Mouse (Mus musculus) adrenal gland (tissue): ENCODE results near the gene Klhl33.
"Not testable (repeated sequence)": the region's sequence is repeated elsewhere in the genome, so short reads cannot be mapped to it uniquely, and the experiment has no call there.

Source experiments
- intact Hi-C: fragments of 180-260 bp; cut with DNase I; formaldehyde crosslinking; loops from one replicate; pipeline ENCODE4 v1.15.1; 2025

The Klhl33 gene

DNA sequence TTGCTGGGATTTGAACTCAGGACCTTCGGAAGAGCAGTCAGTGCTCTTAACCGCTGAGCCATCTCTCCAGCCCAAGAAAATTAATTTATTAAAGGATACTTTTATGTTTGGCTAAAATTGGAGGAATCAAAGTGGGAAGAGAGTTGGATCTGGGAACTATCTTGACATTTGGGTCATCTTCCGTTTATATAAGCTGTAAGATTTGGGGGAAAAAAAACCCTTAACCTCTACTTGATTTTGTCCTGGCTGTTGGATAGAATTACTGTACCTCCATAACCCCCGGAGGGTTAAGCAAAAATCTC is 7.5 kb upstream of the Klhl33 start:
- intact Hi-C loops, result no loop called here

DNA sequence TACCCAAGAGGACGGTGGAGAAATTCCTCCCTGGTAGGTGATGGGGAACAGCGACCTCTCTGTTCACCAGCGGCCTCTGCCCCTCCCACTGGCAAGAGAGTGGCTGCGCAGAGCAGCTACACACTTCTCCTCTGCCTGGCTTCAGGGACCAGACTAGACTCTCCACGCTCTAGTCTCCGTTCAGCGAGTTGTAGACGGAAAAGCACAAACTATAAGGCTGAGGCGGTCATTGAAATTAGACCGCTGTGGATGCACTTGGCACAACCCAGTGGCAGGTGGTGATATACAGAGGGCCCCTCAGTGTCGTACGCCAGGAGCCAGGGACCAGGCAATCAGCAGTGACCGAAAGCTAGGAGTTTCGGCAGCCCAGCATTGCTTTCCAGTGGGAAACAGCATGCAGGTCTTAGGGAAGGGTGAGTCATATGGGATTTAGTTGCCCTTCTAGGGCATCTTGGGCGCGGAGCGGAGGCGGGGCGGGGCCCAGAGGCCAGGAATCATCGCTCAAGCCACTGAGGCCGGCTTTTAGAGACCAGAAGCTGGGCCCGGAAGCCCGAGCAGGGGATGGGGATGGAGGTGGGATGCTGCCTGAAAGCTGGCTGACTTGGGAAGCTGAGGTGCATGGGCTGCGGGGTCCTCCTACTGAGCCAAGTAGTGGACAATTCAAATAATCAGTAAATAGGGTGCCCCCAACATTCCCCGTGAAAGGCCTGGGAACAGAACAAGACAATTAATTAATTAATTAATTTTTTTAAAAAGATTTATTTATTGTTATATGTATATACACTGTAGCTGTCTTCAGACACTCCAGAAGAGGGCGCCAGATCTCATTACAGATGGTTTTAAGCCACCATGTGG is 6.9 kb upstream of the Klhl33 start:
- intact Hi-C loops, result no loop called here

DNA sequence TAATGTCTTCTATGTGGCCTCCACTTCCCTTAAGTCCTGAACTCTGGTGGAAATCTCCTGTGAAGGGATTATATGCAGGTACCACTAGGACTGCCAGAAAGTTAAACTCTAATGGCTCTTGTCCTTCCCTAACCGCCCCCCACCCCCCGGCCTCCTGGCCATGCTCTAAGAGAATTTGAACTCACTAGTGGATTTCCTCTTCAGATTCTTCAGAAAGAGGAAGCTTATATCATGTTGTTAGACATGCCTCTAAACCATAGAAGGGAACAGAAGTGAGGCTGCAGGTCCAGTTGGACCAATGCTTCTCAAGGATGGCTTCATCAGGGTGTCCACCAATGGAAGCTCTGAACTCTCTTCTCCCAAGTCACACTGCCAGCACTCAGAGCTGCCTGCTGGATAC is 685 bp upstream of the Klhl33 start:
- intact Hi-C loops, result not testable (repeated sequence)

DNA sequence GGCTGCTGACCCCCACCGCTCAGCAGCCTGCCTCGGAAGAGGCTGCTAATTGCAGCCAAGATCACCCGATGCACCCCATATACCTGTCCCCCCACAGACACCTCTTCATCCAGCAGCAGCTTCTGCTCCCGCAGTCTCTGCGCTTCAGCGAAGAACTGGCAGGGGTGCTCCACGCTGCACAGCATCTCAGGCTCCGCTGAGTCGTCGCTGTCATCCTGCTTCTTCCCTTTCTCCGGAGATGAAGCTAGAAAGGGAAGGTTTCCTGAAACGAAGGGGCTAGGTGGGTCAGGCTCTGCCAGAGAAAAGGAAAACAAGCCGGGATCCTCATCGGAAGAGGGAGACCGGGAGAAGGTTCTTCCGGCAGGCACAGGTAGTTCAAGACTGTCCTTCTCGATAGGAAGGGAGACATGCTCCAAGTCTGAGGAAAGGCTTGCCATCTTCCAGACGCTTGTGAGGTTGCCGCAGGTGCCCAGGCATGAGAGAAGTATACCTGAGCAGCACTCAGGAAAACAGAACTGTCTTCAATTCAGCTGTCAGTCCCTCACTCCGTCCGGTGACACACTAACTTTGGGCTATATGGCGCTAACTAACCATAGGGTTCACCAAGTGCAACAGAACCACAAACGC is 447 bp downstream of the Klhl33 start:
- intact Hi-C loops, result no loop called here

DNA sequence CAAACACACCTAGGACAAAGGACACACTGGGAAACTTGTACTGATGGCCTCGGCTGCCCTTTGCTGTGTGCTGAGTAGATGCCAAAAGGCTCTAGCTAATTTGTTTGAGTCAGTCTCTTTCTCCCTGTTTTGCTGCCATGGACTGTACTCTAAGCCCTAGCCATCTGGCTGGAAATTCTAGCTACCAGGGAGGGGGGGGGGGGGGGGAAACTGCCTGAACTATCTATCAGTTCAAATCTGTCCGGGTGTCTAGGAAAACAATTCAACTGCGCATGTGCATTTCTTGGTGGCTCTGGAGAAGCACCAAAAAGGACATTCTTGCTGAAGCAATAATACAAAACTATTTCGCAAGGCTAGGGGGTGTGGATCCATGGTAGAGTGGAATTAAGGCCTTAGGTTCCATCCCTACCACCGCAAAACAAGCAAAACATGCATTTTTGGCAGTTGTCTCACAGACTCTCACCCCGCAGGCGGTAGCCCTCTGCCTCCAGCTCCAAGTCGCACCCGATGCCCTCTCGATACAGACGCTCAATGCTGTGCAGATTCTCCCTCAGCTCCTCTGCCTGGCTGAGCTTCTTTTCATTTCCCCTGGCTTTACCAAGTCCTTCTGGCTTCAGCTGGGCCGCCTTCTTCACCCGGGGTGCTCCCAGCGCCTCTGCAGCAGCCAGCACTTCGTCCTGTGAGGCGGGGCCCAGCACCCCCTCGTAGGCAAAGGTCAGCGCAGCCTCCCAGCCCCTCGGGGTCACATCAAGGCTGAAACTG is 1.1 kb downstream of the Klhl33 start:
- intact Hi-C loops, result no loop called here

DNA sequence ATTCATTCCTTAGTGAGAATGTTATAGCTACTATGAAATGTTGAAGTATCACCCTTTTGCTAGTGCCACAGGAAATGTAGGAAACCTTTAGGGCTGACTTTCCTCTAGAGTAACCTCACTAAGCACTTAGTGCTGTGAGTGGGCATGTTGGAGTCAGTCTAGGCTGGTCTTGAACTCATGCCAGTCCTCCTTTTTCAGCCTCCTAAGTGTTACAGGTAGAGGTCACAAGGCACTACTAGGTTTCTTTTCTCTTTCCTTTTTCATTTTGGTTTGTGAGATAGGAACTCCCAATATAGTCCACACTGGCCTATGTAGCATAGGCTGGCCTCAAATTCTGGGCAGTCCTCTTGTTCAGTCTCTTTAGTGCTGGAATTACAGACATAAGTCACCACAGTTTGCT is 1.9 kb downstream of the Klhl33 start:
- intact Hi-C loops, result no loop called here

DNA sequence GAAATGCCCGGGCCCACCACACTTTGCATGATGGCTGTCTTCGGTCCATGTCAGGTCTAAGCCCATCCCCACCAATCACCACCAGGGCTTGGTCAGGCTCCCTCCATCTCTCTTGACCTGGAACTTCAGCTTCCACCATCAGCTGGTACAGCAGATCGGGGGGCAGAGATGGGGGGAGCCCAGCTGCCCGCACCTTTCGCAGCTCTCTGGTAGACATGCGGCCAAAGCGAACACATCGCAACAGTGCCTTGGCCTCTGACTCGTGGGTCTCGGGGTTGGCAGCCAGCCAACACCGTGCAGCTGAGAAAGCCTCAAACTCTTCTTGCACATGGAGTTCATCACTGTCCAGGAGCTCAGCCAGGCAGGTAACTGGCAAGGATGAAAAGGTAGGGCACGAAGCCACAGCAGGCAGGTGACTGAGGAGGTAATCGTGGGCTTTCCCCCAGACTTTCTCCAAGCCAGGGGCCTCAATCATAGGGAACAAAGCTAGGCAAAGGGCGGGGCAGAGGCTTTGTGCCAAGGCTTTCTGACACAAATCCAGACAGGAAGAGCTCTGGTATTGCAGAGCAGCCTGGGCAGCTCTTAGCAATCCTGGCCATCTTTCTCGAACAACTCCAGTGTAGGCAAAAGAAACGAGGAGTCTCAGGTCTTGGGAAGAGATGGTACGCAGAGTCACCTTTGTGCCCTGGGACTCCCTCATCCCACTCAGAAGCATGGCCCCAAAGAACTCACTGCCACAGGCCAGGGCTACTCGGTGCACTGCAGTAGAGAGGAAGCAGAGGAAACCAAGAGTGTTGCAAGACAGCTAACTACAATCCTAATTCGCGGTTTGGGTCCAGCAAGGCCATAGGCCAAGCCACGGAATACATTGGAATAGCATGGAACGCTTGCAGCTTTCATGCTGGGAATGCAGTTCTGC is 4.5 kb downstream of the Klhl33 start:
- intact Hi-C loops, result no loop called here

DNA sequence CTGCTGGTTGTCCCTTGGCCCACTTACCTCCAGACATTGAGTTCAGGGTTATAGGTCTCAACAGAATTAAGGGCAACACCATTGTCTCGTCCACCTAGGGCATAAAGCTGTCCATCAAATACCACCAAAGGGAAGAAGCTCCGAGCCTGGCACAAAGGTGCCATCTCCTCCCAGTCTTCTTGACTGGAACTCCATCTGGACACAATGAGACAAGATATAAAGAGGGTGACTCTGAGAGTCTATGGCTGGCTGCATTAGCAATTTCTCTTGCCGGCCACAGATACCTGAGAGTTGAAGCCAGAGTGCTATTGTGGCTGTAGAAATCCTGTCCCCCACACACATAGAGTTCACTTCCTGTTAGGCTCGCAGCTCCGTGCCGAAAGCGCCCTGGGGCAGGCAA is 5.2 kb downstream of the Klhl33 start:
- intact Hi-C loops, result no loop called here

DNA sequence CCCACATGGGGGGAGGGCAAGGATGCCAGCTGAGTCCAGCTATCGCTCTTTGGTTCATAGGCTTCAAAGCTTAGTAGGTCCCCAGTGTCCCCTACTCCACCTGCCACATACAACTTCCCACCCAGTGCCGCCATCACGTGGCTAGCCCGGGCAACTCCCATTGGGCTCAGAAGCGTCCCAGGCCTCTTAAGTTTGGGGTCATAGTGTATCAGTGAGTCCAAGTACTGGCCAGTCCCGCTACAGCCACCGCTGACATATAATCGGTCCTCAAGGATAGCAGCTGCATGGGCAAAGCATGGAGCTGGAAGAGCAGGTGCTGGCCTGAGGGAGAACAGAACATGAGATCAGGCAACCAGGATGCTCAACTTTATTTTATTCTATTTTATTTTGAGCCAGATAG is 5.7 kb downstream of the Klhl33 start:
- intact Hi-C loops, result no loop called here

DNA sequence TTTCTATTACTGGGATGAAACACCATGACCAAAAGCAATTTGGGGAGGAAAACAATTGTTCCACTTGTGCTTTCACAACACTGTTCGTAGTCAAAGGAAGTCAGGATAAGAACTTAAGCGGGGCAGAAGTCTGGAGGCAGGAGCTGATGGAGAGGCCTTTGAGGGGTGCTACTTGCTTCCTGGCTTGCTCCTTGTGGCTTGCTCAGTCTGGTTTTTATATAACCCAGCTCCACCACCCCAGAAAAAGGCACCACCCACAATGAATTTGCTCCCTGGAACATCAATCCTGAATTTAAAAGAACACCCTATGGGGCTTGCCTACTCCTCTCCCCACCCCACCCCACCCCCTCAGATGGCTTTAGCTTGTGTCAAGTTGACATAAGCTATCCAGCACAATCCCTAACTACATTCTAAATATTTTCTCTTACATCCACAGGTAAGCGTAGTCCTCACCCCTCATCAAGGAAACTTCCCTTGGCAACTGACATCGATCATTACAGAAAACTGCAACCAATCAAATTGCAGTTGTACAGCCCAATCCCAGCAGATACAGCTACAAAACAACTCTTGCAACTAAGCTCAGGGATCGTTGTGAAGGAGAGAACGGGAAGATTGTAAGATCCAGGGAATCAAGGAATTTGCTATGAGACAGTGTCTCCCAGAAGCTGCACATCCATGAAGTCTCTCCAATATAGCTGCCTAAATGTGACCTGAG is 20.9 kb downstream of the Klhl33 start:
- intact Hi-C loops, result no loop called here

DNA sequence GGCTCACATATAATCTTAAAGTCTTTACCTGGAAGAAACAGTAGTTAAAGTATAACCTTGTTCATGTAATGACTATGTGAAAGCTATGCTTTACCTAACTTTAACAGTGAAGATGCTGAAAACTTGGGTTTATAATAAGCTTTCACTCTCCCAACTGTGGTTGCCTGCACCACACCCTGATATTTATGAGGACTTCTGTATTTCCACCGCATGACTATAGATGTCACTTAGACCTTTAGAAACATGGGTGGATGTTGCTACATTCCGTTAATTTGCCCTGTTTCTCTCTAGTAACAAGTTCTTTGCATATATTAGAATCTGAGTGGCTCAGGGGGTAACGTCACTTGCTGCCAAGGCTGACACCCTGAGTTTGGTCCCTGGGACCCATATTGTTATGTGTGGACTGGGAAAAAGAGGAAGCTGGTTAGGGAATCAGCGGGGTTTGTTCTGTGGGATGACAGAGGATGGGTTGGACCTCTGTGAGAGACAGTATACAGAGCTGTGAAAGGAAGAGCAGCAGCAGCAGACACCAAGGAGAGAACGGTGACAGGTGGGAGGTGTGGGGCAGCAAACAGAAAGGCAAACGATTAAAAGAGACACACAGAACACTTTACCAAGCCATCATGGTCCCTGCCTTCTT is 21.6 kb downstream of the Klhl33 start:
- intact Hi-C loops, result no loop called here

DNA sequence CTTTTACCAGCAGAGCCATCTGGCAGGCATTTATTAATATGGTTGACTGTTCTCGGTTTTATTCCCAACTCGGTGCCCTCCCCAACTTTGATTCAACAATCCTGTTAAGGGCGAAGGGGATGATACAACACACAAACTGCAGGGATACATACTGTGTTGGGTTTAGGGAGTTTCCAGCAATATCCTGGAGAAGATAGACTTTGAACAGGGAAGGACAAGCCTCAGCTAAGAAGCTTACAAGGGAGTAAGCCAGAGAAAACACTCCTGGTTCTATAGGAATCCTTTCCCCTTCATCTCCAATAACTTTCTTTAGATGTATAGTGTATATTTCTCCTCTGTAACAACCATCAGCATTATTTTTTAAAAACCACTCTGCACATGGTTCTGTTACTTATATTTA is 22.1 kb downstream of the Klhl33 start:
- intact Hi-C loops, result no loop called here

DNA sequence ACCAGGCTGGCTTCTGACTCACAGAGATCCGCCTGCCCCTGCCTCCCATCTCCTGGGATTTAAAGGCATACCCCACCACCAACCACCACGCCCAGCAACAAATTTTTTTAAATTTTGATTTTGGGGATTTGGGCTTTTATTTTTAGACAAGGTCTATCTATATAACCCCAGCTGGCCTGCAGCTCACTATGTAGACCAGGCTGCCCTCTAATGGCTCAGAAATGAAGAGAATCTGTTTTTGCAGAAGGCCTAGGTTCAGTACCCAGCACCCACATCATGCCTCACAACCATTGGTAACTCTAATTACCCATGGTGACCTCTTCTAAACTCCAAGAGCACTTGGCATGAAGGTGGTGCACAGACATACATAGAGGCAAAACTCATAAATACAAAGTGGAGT is 26.0 kb downstream of the Klhl33 start:
- intact Hi-C loops, result loop anchor here (5.0 kb wide), 1 partner anchor 61 kb away; the partner anchor contains the start of genes Pip4p1 and Pnp

DNA sequence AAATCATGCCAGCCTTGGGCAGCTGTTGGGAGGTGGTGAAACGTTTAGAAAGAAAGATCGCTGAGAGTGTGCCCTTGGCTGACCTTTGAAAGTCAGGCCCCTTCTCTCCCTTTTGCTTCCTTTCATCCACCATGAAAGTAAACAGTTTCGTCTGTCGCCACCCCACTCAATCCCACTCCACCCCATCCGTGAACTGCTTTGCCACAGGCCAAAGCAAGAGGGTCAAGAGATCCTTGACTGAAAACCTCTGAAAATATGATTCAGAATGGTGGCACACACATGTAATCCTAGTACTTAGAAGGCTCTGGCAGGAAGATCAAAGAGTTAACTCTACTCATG is 26.5 kb downstream of the Klhl33 start:
- intact Hi-C loops, result loop anchor here (5.0 kb wide), 1 partner anchor 62 kb away; the partner anchor contains the start of genes Pip4p1 and Pnp

DNA sequence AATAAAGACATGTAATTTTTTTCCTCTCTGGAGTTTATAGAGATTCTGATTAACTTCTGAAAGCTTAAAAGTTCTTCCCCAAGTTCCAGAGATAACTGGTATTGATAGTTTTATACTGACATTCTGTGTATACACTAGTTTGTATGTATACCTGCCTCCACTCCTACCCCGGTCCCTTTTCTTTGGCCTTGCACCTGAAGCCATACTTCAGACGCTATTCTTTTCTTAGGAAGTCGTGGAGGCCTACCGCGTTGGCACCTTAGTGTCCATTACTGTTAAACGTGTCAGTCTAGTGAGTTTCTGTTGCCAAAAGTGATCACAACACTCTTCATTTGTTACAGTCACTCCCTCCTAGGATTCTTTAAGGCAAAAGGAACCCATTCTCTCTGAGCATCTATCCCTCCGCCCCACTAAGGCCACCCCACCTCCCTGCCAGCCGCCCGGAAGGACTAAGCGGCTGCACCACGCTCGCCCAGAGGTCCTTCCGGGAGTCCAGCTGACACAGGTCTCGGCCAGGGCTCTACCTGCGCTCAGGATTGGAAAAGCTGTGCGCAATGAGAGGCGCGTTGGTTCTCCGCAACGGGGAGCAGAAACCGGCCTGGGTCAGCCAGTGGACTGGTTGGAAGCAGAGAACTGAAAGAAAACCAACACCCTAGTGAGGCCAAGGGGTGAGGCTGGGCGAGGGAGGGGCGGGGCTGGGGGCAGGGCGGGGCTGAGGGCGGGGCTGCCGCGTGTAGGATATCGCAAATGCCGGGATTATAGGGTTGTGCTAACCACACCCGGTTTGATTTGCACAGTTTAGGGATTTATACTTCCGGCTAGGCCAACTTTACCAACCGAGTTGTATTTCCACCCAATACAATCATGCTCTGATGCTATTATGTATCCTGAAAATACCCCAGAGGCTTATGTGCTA is 27.2 kb downstream of the Klhl33 start, which contains the start of gene Tep1:
Gene Tep1 (minus strand): TSS at position 672 of the 916 bp plus-strand sequence.
- intact Hi-C loops, result loop anchor here (5.0 kb wide), 1 partner anchor 62 kb away; the partner anchor contains the start of genes Pip4p1 and Pnp

DNA sequence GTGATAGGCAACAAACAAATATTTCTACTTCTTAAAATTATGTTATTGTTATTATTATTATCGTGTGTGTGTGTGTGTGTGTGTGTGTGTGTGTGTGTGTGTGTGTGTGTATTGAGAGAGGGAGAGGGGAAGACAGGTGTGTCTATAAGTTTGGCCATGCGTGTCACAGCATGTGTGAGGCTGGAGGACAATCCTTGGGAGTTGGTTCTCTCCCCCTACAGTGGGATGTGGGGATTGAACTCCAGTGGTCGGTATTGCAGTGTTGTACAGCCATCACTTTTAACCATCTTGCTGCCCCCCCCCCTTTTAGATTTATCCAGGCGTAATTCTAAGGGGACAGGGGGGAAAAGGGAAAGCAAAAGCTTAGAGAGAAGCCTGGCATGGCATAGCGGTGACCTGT is 28.7 kb downstream of the Klhl33 start:
- intact Hi-C loops, result no loop called here

DNA sequence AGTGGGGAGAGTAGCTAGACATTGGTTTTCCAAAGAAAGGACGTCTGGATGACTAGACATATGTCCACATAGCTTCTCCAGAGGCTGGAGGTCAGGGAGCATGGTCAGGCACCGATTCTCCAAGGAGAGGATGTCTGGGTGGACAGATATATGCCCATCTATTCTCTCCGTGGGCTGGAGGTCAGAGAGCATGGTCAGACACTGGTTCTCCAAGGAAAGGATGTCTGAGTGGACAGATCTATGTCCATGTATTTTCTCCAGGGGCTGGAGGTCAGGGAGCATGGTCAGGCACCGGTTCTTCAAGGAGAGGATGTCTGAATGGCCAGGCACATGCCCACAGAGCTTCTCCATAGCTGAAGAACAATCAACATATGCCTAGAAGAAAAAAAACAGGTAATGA is 29.1 kb downstream of the Klhl33 start:
- intact Hi-C loops, result no loop called here

DNA sequence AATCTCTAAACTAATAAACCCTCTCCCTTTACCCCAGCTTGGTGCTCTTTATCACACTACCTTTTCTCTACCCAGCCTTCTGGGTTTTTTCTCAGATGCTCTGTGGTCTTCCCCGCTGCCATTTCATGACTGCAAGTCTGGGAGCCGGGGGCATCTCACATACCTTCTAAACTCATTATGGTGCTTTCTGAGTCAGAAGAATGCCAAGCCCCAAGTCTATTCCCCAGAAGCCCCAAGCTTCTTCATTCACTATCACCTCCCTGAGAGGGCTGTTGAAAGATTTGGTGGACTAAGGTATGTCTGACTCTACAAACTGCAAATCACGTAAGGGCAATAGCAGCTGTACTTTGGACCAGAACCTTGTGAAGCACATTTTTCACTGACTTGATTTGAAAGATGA is 30.3 kb downstream of the Klhl33 start:
- intact Hi-C loops, result no loop called here

DNA sequence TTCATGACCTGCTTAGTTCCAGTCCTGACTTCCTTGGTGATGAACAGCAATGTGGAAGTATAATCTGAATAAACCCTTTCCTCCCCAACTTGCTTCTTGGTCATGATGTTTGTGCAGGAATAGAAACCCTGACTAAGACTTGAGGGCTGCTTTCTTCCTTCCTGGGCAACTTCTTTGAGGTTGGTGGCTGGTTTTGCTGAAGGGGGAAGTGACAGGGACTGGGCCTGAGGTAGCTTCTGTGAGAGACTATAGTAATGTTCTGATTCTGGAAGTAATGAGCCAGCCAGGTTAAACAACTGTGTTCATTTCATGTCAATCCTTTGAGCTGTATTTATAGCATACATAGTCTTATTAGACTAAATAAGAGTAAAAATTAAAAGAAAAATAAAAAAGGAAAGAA is 32.3 kb downstream of the Klhl33 start:
- intact Hi-C loops, result not testable (repeated sequence)
